Mouse (Mus musculus): ENCODE measurements around the gene Klre1.

Gene Klre1

DNA sequence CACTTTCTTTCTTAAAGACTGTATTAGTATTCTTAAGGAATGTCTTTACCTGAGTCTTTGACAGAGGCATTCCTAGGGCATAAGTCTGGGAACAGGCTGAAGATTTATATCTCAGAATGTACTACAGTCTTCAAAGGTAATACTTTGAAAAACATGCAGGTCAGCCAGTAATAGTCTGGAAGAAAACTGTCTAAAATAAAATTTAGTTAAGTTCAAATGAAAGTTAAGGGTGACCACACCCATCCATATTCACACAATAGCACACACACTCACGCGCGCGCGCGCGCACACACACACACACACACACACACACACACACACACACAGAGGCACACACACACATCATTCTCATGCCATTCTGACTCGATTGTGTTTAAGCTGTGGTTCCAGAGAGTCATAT is at the start of gene Klre1:
TSS of gene Klre1 (plus strand) at position 301 of the 400 bp plus-strand sequence.
- DNase-seq (ENCODE audit: low read depth, low spot score), result no peak

DNA sequence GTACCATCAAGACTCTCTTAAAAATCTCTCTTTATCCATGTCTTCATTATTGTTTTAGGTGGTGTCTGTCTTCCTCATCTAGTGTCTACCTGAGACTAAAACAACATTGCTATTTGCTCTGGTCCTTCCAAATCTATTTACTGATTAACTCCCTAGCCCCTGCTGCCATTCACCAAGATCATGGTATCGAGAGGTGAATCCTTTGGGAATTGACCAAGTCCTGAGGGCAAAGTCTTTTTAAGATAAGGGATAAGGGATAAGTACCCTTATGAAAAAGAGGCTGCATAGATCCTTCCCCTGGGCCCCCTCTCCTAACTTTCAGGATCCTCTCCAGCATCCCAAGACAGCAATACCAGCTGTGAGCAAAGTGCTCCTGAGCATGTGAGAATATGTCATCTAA is 48.1 kb upstream of the Klre1 start:
- no peak for DNase-seq (ENCODE audit: low read depth, low spot score)

DNA sequence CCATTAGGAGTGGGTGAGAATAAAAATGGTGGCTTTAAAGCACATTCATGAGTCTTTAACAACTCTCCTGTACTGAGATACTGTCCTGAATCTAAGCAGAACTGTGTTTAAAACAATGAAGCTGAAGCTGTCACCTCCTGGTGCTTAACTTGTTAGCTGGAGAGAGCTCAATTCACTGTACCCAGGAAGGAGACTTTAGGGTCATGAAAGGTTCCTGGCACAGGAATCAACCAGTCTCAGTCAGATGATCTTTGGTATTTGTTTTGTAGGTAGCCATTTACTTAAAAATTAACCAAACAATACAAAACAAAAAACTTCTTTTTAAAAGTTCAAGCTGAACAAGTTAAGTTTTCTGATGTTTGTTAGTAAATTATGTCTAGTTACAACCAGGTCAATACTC is 47.4 kb upstream of the Klre1 start:
- no peak for DNase-seq (ENCODE audit: low read depth, low spot score)

DNA sequence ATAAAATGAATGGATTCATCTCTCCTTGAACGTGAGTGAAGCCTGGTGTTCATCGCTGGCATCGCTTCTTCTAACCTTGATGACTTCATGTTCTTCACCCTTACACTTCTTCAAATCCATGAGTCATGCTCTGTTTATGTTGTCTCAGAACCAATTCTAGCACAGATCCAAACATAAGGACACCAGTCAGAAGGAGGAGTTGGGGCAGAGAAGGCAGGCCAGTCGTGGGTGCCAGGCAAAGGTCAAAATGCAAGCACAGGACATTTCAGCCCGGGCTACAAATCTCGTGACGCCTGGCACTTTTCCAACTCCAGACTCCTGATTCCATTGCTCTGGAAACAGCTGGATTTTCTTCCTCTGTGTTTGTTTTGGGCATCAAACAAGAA is 45.2 kb upstream of the Klre1 start:
- peak; percentile 29 for DNase-seq (ENCODE audit: low read depth, low spot score)

DNA sequence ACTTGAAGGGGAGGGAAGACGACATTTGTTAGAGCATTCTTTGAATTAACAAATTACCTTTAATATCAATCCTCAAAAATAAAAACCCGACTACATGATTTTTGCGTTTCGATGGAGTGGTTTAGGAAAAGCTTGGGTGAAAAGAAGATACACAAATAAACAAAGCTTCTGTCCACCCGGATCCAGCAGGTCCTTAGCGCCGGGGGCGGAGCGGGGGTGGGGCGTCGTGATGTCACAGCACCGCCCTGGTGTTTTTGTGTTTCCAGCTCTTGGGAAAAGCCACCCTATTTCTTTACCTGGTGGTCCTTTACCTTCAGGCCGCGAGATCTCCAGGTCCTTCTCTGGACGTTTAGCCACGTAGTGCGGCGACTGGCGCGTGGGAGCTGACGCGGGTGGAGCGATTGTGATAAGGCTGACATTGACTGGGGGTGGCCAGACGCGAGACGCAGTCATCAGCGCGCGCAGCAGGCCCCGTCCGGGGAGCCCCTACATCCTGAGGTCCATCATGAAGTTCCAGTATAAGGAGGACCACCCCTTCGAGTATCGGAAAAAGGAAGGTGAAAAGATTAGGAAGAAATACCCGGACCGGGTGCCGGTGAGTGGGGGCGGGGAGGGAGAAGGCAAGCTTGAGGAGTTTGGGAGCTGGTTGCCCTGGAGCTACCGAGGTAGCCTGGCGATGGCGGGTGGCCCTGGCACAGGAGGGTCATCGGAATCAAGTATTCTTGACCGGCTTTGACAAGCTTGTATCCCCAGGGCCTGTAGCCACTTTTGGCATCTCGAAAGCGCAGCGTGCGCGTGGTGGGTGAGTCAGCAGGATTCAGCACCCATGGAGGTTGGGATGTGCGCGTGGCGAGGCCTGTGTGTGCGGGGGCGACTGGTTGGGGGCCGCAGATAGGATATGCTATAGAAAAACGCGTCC is 44.5 kb upstream of the Klre1 start, which contains the start of gene Gabarapl1:
TSS of gene Gabarapl1 (plus strand) at position 219 of the 919 bp plus-strand sequence.
- peak; percentile 87 for DNase-seq (ENCODE audit: low read depth, low spot score)

DNA sequence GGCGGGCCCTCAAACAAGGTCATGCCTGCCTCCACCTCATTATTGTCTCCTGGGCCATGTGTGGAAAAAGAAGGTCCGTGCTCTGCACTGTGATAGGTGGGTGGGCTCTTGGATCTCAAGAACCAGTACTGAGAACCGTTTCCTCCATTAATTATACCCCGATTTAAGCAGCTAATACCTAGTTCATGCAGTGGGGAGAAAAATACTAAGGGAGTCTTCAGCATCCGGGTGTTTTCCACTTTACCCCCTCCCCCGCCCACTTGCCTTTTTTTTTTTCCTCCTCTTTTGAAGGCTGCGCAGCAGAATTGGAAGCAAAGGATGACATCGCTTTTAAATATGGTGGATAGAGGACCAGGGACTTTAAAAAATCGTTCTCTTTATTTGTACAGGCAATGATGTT is 43.6 kb upstream of the Klre1 start:
- peak; percentile 54 for DNase-seq (ENCODE audit: low read depth, low spot score)

DNA sequence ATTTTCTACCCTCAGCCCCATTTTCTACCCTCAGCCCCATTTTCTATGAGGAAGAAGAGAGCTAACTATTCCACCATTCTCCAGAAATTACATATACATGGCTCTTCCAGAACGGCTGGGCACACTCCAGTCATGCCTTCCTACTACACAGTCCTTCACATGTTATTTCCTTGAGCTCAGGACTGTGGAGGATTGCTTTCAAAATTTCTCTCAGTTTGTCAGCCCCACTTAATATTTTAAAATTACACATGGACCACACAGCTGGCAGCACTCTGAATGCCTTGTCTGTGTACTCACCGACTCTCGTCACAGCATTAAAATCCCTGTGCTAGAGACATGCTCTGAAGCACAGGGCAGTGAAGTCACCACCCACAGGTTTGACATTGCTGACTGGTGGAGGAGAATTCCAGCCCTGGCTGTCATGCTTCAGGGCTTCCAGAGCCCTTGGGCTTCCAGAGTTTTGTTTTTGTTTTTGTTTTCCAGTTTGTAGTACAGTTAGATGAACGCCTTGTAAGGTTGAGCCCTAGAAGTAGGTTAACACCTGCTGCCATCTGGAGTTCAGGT is 43.0 kb upstream of the Klre1 start:
- no peak for DNase-seq (ENCODE audit: low read depth, low spot score)

DNA sequence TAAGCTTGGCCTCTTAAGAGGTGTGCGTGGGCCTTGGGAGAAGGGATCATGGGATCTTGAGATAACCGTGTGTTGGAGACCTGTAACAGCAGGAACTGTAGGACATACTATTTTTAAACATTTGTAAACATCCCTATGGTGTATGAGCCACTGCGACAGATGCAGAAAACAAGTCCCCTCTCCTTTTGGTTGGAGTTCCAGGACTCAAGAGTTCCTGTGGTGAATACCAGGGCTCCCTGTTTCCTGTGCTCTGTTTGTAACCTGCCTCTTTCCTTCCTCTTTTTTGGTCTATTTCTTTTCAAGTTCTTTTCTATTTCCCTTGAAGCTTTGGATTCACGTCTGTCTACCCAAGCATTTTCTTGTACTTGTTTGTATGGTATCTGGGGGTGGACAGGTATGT is 42.0 kb upstream of the Klre1 start:
- no peak for DNase-seq (ENCODE audit: low read depth, low spot score)

DNA sequence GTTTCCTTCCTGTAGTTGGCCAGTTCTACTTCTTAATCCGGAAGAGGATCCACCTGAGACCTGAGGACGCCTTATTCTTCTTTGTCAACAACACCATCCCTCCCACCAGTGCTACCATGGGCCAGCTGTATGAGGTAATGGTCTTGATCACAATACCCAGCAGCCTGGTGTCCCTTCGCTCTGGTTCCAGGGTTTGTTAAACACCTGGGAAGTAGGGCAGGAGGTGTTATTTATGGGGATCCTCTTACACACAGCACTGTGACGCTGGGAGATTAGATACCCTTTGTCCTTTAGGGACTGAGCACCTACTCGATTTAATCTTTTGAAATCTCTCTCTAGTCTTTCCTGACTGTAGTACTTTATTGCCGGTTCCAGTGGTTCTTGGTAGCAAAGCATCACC is 39.1 kb upstream of the Klre1 start:
- no peak for DNase-seq (ENCODE audit: low read depth, low spot score)

DNA sequence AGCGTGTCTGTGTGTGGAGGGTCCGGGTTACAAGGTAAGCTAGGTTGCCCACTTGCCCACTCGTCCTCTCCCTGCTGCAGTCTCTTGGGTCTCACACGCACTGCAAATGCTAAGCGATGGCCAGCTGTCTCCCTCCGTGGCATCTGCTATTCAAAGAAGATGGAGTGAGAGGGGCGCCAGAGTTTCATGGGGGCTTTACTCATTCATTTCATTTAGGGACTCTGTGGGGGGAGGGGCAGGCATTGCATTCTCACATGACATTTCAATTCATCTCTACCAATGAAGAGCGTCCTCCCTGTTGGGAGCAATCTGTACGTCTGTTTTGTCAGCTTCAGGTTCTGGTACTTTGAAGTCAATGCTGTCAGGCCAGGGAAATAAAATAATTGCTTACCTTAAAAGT is 35.8 kb upstream of the Klre1 start:
- no peak for DNase-seq (ENCODE audit: low read depth, low spot score)

DNA sequence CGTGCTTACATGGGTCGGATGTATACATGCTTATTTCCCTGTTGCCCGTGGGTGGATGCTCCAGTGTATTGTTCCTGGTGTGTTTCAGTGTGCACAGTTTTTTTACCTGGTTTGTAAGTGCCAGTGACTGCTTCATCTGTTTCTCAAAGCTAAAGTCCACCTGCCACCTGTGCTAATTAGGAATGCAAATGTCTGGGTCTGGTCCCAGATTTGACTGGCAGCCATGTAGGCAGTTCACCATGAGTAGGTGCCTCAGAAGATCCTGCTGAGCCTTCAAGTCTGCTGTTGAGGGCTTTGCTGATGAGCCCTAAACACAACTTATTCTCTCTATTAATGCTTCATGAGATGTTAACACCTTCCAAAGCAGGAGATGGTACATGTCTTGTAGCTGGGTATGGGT is 35.2 kb upstream of the Klre1 start:
- peak; percentile 19 for DNase-seq (ENCODE audit: low read depth, low spot score)

DNA sequence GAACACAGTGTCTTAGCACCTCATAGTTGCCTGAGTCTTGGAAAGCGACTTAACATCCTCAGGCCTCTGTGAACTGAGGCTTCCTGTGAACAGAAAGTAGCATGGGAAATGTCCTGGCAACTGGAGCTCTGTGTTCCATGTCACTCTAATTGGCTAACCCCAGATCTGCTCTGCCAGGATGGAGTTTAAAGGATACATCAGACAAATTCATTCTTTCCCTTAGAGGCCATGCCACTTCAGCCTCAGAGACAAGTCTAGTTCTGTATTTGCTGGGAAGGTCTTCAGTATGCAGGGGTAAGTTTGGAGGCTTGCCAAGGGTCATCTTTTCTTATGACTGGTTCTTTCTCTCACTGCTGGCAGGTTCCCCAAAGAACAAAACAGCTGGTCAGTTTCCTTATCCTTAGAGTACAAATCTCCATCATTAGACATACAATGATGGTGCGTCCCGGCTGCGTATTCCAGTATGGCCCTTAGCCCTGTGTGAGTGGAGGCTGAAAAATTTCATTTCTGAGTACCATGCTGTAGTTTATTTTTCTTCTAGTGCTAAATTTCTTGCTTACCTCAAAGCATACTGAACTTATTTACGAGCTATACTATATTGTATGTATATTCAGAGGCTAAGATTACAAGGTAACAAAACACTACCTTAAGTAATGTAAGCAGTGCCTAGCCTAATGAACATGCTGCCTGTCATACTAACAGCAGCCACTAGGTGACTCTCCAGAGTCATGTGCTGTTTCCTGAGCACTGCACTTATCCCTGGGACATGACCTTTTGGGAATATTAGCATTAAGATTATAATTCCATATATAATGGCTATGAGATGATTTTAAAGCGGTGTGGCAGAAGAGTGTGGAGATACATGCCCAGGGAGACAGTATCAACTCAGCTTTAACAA is 33.7 kb upstream of the Klre1 start:
- peak; percentile 55 for DNase-seq (ENCODE audit: low read depth, low spot score)

DNA sequence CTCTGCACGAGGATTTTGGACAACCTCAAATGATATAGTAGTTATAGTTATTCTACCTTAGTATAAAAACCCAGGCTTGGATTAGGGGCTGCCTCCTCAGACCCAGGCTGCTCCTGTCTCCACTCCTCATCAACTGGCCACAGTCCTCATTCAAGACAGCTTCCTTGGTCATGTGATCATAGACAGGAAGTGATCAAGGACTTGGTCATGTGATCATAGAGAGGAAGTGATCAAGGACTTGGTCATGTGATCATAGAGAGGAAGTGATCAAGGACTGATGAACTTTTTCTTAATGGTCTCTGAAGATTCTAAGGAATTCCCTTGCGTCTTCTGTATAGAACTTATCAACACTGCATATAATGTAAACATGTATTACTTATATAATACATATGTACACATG is 30.4 kb upstream of the Klre1 start:
- no peak for DNase-seq (ENCODE audit: low read depth, low spot score)

DNA sequence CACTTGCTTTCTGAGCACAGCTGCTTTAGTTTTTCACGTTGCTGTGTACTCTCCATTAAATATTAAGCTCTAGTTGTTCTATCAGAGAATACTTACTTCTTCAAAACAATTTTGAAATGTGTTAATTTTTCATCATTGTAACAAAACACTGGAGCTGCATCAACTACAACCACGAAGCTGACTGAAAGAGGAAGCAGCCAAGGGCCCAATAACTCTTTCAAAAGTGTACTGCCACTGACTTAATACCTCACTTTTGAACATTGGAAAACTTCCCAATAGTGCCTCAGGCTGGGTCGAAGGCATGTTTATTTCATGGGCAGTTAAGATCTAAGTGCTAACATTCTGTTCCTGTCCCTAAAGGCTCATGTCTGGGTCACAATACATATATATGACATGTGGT is 29.7 kb upstream of the Klre1 start:
- DNase-seq (ENCODE audit: low read depth, low spot score), result peak; percentile 60

DNA sequence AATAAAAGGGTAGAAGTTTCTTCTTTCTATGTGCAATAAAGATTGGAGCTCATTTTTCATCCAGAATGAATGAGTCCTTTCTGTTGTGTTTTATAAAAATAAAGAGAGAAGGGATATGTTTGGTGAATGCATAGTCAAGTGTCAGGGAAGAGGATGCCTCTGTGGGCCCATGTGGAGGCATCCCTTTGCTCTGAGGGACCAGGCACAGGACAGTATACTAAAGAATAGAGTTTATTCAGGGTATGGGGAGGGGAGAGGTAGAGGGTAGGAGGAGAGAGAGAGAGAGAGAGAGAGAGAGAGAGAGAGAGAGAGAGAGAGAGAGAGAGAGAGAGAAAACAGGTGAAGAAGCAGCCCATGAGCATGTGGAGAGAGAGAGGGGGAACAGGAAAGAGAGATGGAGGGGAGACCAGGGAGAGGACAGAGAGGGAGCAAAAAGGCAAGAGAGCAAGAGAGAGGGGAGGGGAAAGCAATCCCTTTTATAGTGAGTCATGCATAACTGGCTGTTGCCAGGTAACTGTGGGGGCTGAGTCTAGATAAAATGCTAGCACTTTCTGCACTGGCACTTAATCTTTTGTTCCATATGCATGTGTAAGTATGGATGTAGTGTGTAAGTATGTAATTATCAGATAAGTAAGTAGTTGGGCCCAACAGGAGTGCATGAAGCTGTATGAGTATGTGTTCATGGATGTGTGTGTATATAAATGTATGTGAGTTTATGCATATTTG is 20.2 kb upstream of the Klre1 start:
- no peak for DNase-seq (ENCODE audit: low read depth, low spot score)

DNA sequence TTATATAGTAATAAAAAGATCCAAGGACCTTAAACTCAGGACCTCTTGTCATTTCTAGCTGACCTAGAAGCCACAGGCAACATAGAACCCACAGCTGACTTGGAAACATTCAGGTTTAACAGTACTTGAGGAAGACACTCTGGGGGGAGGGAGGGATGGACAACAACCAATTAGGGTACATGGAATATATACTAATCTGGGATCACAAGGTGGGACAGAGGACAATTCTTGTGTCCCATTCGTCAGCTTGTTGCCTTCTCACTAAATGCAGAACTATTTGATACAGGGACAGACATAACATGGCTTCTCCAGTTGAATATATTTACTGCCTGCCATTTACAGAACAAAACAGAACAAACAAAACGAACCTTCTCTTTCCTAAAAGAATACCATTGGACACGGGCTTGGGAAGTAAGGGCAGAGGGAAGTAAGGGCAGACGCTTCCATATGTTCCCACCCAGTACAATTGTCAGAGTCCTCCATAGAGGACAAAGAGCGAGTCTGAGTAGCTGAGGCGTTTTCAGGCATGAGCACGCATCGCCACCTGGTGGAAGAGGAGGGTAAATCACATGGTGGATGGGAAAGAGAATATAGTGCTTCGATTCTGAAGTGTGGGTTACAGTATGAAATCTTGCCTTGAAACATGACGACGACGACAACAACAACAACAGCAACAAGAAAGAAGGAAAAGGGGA is 18.6 kb upstream of the Klre1 start:
- peak; percentile 75 for DNase-seq (ENCODE audit: low read depth, low spot score)

DNA sequence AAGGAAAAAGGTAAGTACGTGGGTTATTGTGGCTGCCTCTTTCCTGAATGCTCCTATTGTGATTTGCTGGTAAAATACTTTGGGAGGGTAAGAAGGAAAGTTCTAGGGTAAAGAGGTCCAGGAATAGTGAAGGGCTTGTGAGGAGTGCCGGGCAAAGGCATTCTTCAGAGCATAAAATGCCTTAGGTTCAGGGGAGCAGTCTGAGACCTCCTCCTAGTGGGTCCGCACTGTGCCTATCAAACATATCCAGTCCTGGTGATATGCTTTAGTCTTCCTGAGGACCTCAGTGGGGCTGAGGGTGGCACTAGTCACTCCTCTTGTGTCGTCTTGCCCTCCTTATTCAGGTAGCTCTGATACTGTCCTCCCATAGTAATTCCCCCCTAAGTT is 18.1 kb upstream of the Klre1 start:
- DNase-seq (ENCODE audit: low read depth, low spot score), result no peak

DNA sequence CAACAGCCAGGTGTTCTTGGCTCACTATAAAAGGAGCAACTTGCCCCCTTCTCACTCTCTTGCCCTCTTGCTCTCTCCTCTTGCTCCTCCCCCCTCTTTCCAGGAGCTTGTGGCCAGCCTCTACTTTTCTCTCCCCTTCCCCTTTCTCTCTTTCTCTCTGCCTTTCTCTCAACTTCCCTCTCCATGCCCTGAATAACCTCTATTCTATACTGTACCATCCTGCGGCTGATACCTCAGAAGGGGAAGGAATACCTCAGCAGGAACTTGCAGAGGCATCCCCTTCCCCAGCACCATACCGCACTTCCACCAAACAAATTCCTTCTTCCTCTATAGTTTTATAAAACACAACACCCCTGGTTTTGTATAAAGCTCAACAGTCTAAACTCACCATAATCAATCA is 12.4 kb upstream of the Klre1 start:
- DNase-seq (ENCODE audit: low read depth, low spot score), result no peak

DNA sequence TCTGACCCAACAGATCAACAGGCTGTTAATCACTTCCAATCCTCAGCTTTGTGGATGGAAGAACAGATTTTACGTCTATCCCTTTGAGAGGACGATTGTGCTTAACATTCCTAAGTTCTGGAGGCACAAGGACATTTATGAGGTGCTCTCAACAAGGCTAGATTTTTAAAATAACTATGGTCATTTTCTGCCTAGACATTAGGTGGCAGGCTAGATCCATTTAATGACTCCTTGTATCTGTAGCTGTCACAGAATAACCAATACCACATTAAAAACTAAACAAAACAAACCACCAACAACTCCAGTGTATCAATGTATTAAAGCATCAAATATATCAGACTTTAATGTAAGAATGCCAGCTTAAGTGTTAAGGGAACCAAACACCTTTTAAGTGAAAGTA is 2.4 kb upstream of the Klre1 start:
- DNase-seq (ENCODE audit: low read depth, low spot score), result peak; percentile 27

DNA sequence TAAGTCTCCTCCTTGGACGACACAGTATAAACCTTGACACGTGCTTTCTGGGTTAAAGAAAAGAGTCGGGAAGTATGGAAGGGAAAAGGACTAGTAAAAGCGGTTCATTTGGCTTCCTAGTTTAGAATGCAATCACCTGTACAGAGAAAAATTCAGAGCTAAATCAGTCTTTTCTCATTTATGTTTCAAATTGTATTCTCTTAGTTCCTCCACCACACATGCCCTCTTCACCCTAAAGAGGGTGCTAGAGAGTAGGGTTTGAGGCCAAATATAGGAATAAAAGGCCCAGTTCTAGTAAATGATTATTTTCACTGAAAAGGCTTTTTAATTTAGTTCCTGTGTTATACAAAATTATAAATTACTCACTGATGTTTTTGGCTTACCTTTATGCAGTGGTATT is 3.6 kb downstream of the Klre1 start:
- peak; percentile 48 for DNase-seq (ENCODE audit: low read depth, low spot score)

DNA sequence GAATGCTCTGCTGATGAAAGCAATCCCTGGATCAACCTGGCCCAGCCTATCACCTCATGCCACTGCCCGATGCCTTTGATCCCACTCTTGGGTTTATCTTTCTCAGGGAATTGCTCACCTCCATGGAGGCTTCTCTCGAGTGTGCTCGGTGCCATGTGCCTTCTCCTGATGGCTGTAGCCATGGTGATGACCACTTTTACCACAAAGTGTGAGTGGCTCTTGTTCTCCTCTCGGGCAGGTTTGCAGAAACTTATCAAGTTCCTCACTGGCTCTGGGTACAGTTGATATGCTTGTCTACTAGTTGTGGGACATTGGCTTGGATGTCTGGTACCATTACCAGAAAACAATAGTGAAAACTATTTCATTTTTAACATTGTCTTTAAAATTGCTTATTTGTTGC is 4.2 kb downstream of the Klre1 start:
- DNase-seq (ENCODE audit: low read depth, low spot score), result no peak

Measured in A20 (cell line).